Mouse (Mus musculus): ENCODE results near the gene Epsti1. TPM values are rescaled to one million over a fixed set of nuclear protein-coding genes. Genes with fewer than 3 reads are reported as not detected.

Gene Epsti1
- polyA plus RNA-seq, 1 experiment: 35.3 TPM

GRCm38 (mm10) chr14:77915776-77916175 is 11.7 kb downstream of the Epsti1 start:
- no peak for DNase-seq (ENCODE audit: low read depth in 1 of 2, low spot score in 2 of 2)
- Histone ChIP-seq H3K36me3 (ENCODE audit: control insufficient read depth, insufficient read depth, low read length) (peaks cover 2% of the 10 kb centered on the region; the same call in 1 of the 2 replicates), H3K27ac (ENCODE audit: insufficient read depth, low read length) (no peak overlapping the region), H3K4me3 (ENCODE audit: extremely low read depth, insufficient read depth, insufficient read length) (no peak overlapping the region), H3K4me1 (ENCODE audit: control insufficient read depth, insufficient read depth, insufficient read length) (no peaks in the 10 kb centered on the region), H3K27me3 (ENCODE audit: control insufficient read depth, insufficient read depth, low read length) (no peaks in the 10 kb centered on the region)
- WGBS: 92% methylated on average over 5 of the region's 5 CpGs
- TF ChIP-seq CTCF (IDR thresholded peaks at IDR 0.05; ENCODE audit: extremely low read depth, insufficient read depth, insufficient read length, insufficient replicate concordance) (no peak), POLR2A (IDR thresholded peaks at IDR 0.05; ENCODE audit: low read depth, low read length) (no peak)

- WGBS: 92% methylated on average over 8 of the region's 8 CpGs
Measured at GRCm38 (mm10) chr14:77921641-77922040, 17.6 kb downstream of the Epsti1 start.

GRCm38 (mm10) chr14:77923076-77923865 is 19.2 kb downstream of the Epsti1 start:
- H3K27ac ChIP-seq (ENCODE audit: insufficient read depth, low read length): no peak overlapping the region

More at GRCm38 (mm10) chr14:77921641-77922040, 17.6 kb downstream of the Epsti1 start:
- Histone ChIP-seq H3K27me3 (ENCODE audit: control insufficient read depth, insufficient read depth, low read length) (no peaks in the 10 kb centered on the region), H3K4me3 (ENCODE audit: extremely low read depth, insufficient read depth, insufficient read length) (no peak overlapping the region), H3K27ac (ENCODE audit: insufficient read depth, low read length) (no peak overlapping the region), H3K36me3 (ENCODE audit: control insufficient read depth, insufficient read depth, low read length) (peaks cover 2% of the 10 kb centered on the region; the same call in 1 of the 2 replicates), H3K4me1 (ENCODE audit: control insufficient read depth, insufficient read depth, insufficient read length) (no peaks in the 10 kb centered on the region)
- TF ChIP-seq POLR2A (IDR thresholded peaks at IDR 0.05; ENCODE audit: low read depth, low read length) (no peak), CTCF (IDR thresholded peaks at IDR 0.05; ENCODE audit: extremely low read depth, insufficient read depth, insufficient read length, insufficient replicate concordance) (no peak)
- DNase-seq (ENCODE audit: low read depth in 1 of 2, low spot score in 2 of 2): no peak

GRCm38 (mm10) chr14:77925414-77925813 is 21.4 kb downstream of the Epsti1 start:
- Histone ChIP-seq H3K27ac (ENCODE audit: insufficient read depth, low read length) (no peak overlapping the region), H3K27me3 (ENCODE audit: control insufficient read depth, insufficient read depth, low read length) (no peaks in the 10 kb centered on the region), H3K4me1 (ENCODE audit: control insufficient read depth, insufficient read depth, insufficient read length) (no peaks in the 10 kb centered on the region), H3K4me3 (ENCODE audit: extremely low read depth, insufficient read depth, insufficient read length) (no peak overlapping the region), H3K36me3 (ENCODE audit: control insufficient read depth, insufficient read depth, low read length) (peaks cover 5% of the 10 kb centered on the region)
- no peak for DNase-seq (ENCODE audit: low read depth in 1 of 2, low spot score in 2 of 2)
- TF ChIP-seq POLR2A (IDR thresholded peaks at IDR 0.05; ENCODE audit: low read depth, low read length) (no peak), CTCF (IDR thresholded peaks at IDR 0.05; ENCODE audit: extremely low read depth, insufficient read depth, insufficient read length, insufficient replicate concordance) (no peak)
- 90% methylated on average over 10 of the region's 10 CpGs for WGBS

More at GRCm38 (mm10) chr14:77923076-77923865, 19.2 kb downstream of the Epsti1 start:
- H3K4me1 ChIP-seq (ENCODE audit: control insufficient read depth, insufficient read depth, insufficient read length): no peaks in the 10 kb centered on the region
- DNase-seq (ENCODE audit: low read depth in 1 of 2, low spot score in 2 of 2): no peak
- no peak overlapping the region for H3K4me3 ChIP-seq (ENCODE audit: extremely low read depth, insufficient read depth, insufficient read length)
- peaks cover 2% of the 10 kb centered on the region; the same call in 1 of the 2 replicates for H3K36me3 ChIP-seq (ENCODE audit: control insufficient read depth, insufficient read depth, low read length)
- TF ChIP-seq POLR2A (IDR thresholded peaks at IDR 0.05; ENCODE audit: low read depth, low read length) (no peak), CTCF (IDR thresholded peaks at IDR 0.05; ENCODE audit: extremely low read depth, insufficient read depth, insufficient read length, insufficient replicate concordance) (no peak)
- 86% methylated on average over 6 of the region's 6 CpGs for WGBS
- H3K27me3 ChIP-seq (ENCODE audit: control insufficient read depth, insufficient read depth, low read length): no peaks in the 10 kb centered on the region

GRCm38 (mm10) chr14:77926718-77927117 is 22.7 kb downstream of the Epsti1 start:
- WGBS: 72% methylated on average over 3 of the region's 3 CpGs
- Histone ChIP-seq H3K36me3 (ENCODE audit: control insufficient read depth, insufficient read depth, low read length) (peaks cover 7% of the 10 kb centered on the region), H3K4me1 (ENCODE audit: control insufficient read depth, insufficient read depth, insufficient read length) (no peaks in the 10 kb centered on the region), H3K27ac (ENCODE audit: insufficient read depth, low read length) (no peak overlapping the region), H3K27me3 (ENCODE audit: control insufficient read depth, insufficient read depth, low read length) (no peaks in the 10 kb centered on the region), H3K4me3 (ENCODE audit: extremely low read depth, insufficient read depth, insufficient read length) (no peak overlapping the region)
- TF ChIP-seq POLR2A (IDR thresholded peaks at IDR 0.05; ENCODE audit: low read depth, low read length): no peak
- TF ChIP-seq CTCF (IDR thresholded peaks at IDR 0.05; ENCODE audit: extremely low read depth, insufficient read depth, insufficient read length, insufficient replicate concordance): peak; percentile 22; the same call in 1 of the 2 replicates
- peak; percentile 8 to 16 for DNase-seq (ENCODE audit: low read depth in 1 of 2, low spot score in 2 of 2)

GRCm38 (mm10) chr14:77928021-77928420 is 24.0 kb downstream of the Epsti1 start:
- peaks cover 11% of the 10 kb centered on the region for H3K36me3 ChIP-seq (ENCODE audit: control insufficient read depth, insufficient read depth, low read length)
- H3K4me1 ChIP-seq (ENCODE audit: control insufficient read depth, insufficient read depth, insufficient read length): no peaks in the 10 kb centered on the region
- TF ChIP-seq POLR2A (IDR thresholded peaks at IDR 0.05; ENCODE audit: low read depth, low read length) (no peak), CTCF (IDR thresholded peaks at IDR 0.05; ENCODE audit: extremely low read depth, insufficient read depth, insufficient read length, insufficient replicate concordance) (peak; percentile 23; the same call in 1 of the 2 replicates)
- H3K4me3 ChIP-seq (ENCODE audit: extremely low read depth, insufficient read depth, insufficient read length): no peak overlapping the region
- H3K27ac ChIP-seq (ENCODE audit: insufficient read depth, low read length): no peak overlapping the region
- no peaks in the 10 kb centered on the region for H3K27me3 ChIP-seq (ENCODE audit: control insufficient read depth, insufficient read depth, low read length)
- peak; percentile 47 to 71 for DNase-seq (ENCODE audit: low read depth in 1 of 2, low spot score in 2 of 2)
- WGBS: 34% methylated on average over 6 of the region's 6 CpGs

- no peak for DNase-seq (ENCODE audit: low read depth in 1 of 2, low spot score in 2 of 2)
- no peak for TF ChIP-seq POLR2A (IDR thresholded peaks at IDR 0.05; ENCODE audit: low read depth, low read length)
- TF ChIP-seq CTCF (IDR thresholded peaks at IDR 0.05; ENCODE audit: extremely low read depth, insufficient read depth, insufficient read length, insufficient replicate concordance): no peak
- Histone ChIP-seq H3K36me3 (ENCODE audit: control insufficient read depth, insufficient read depth, low read length) (peaks cover 11% of the 10 kb centered on the region), H3K4me3 (ENCODE audit: extremely low read depth, insufficient read depth, insufficient read length) (no peak overlapping the region), H3K27me3 (ENCODE audit: control insufficient read depth, insufficient read depth, low read length) (no peaks in the 10 kb centered on the region), H3K27ac (ENCODE audit: insufficient read depth, low read length) (no peak overlapping the region), H3K4me1 (ENCODE audit: control insufficient read depth, insufficient read depth, insufficient read length) (no peaks in the 10 kb centered on the region)
- 96% methylated on average over 5 of the region's 5 CpGs for WGBS
Measured at GRCm38 (mm10) chr14:77928653-77929052, 24.6 kb downstream of the Epsti1 start.
